Mouse (Mus musculus): Measurements from ENCODE around the gene Polr1b.

Gene Polr1b

DNA sequence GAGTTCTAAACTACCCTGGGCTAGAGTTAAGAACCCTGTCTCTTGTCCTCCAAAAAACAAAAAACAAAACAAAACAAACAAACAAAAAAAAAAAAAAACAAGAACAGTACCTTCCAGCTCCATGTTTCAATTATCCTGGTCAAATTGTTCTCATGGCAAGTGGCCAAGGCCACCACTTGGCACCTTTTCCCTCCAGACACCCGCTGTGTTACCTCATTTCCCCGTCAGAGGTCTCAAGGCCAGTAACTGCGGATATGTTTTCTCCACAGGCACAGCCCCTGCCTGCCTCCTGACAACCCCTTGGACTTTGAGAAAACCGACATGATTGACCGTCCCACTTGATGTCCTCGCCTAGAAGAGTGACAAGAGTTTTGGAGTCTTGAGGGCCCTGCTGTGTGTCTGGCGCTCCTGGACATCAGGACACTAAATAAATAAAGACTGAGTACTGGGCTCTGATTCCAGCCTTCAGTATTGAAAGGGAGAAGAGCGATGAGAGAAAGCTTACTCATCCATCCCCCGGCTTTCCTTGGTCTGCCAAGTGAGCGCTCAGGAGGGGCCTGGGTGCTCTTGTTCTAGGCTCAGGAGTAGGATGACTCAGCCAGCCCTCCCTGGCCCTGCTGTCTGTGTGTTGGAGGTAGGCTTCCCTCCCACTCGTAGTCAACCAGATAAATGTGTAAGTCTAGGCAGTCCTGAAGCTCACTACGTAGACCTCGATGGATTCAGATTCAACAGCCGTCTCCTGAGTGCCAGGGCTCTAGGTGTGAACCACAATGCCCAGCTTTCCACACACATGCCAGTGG, 32.4 kb downstream of the Polr1b start:
- H3K36me3 ChIP-seq (ENCODE audit: control insufficient read depth, insufficient read depth, low read length, poor library complexity, severe bottlenecking): peaks cover 6% of the 10 kb centered on the region
- DNase-seq (ENCODE audit: low read depth, low spot score): no peak
- H3K27me3 ChIP-seq (ENCODE audit: control insufficient read depth, insufficient read depth, low read length, poor library complexity, severe bottlenecking): no peaks in the 10 kb centered on the region

DNA sequence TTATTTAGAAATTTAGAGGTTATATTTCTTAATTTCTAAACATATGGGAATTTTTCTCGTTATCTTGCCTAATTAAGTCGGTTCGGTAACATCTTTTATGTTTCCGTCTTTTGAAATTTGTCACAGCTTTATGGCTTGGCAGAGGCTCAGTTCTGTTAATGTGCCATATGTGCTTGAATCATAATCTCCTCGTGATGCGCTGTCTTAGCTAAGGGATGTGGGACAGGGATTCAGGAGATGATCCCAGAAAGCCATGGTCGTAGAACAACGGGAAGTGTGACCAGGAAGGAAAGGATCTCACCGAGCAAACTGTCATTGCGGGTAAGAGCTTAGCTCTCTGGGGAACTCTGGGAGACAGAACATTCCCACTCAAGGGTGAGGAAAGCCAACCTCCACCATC, 39.1 kb downstream of the Polr1b start:
- Histone ChIP-seq H3K36me3 (ENCODE audit: control insufficient read depth, insufficient read depth, low read length, poor library complexity, severe bottlenecking) (no peaks in the 10 kb centered on the region), H3K27me3 (ENCODE audit: control insufficient read depth, insufficient read depth, low read length, poor library complexity, severe bottlenecking) (no peaks in the 10 kb centered on the region)
- DNase-seq (ENCODE audit: low read depth, low spot score): no peak

DNA sequence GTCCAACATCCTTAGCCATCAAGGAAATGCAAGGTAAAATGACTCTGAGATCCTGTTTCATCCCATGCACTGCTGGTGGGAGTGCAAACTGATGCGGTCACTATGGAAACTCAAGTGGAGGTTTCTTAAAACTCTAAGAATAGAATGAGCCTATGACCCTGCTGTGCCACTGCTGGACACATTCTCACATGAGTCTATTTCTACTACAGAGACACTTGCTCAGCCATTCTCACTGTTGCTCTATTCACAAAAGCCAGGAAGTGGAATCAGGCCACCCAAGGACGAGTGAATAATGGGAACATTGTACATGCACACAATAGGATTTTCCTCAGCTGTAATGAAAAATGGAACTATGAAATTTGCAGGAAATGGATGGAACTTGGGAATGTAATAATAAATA, 48.0 kb downstream of the Polr1b start:
- DNase-seq (ENCODE audit: low read depth, low spot score): no peak
- Histone ChIP-seq H3K27me3 (ENCODE audit: control insufficient read depth, insufficient read depth, low read length, poor library complexity, severe bottlenecking) (no peaks in the 10 kb centered on the region), H3K36me3 (ENCODE audit: control insufficient read depth, insufficient read depth, low read length, poor library complexity, severe bottlenecking) (no peaks in the 10 kb centered on the region)

DNA sequence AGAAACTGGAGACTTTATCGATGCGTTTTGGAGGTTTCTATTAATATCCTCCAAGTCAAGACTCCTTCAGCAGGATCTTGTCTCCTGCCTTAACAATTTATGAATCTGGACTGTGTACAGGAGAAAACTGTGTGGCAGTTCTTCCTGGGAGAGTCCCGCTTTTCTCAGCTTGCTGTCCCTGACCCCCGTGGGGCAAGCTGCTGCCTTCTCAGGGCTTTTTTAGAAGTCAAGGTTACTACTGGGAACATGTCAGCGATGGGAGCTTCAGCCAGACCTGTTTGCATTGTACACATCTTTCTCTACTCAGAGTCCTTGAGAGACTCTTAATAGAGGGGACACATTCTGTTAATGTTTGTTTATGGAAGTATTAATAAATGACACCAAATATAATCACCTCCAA, 49.6 kb downstream of the Polr1b start:
- Histone ChIP-seq H3K36me3 (ENCODE audit: control insufficient read depth, insufficient read depth, low read length, poor library complexity, severe bottlenecking) (no peaks in the 10 kb centered on the region), H3K27me3 (ENCODE audit: control insufficient read depth, insufficient read depth, low read length, poor library complexity, severe bottlenecking) (no peaks in the 10 kb centered on the region)
- DNase-seq (ENCODE audit: low read depth, low spot score): no peak

DNA sequence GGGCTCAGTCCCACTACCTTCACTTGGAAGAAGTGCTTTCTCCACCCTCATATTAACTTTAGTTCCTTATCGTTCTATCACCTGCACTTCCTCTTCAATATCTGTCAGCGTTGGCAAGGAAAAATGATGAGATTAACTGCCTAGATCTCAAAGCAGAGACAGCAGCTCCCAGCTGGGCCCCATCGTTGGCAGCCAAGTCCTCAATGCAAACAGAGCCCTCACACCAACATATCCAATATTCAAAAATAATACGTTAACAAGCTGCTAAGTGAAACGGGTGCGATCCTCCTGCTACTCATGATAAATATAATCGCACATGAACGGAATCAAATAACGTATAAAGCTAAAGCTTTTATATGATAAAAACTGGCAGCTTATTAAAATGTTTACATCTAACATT, 50.3 kb downstream of the Polr1b start:
- no peaks in the 10 kb centered on the region for H3K27me3 ChIP-seq (ENCODE audit: control insufficient read depth, insufficient read depth, low read length, poor library complexity, severe bottlenecking)
- DNase-seq (ENCODE audit: low read depth, low spot score): no peak
- H3K36me3 ChIP-seq (ENCODE audit: control insufficient read depth, insufficient read depth, low read length, poor library complexity, severe bottlenecking): no peaks in the 10 kb centered on the region

GRCm38 (mm10) chr2:129152751-129153150, 52.0 kb downstream of the Polr1b start:
- no peak for DNase-seq (ENCODE audit: low read depth, low spot score)
- Histone ChIP-seq H3K36me3 (ENCODE audit: control insufficient read depth, insufficient read depth, low read length, poor library complexity, severe bottlenecking) (no peaks in the 10 kb centered on the region), H3K27me3 (ENCODE audit: control insufficient read depth, insufficient read depth, low read length, poor library complexity, severe bottlenecking) (no peaks in the 10 kb centered on the region)

GRCm38 (mm10) chr2:129164815-129165214, 64.0 kb downstream of the Polr1b start:
- no peak for DNase-seq (ENCODE audit: low read depth, low spot score)
- Histone ChIP-seq H3K36me3 (ENCODE audit: control insufficient read depth, insufficient read depth, low read length, poor library complexity, severe bottlenecking) (no peaks in the 10 kb centered on the region), H3K27me3 (ENCODE audit: control insufficient read depth, insufficient read depth, low read length, poor library complexity, severe bottlenecking) (no peaks in the 10 kb centered on the region; the same call in 1 of the 2 replicates)

- Histone ChIP-seq H3K27me3 (ENCODE audit: control insufficient read depth, insufficient read depth, low read length, poor library complexity, severe bottlenecking) (no peaks in the 10 kb centered on the region), H3K36me3 (ENCODE audit: control insufficient read depth, insufficient read depth, low read length, poor library complexity, severe bottlenecking) (no peaks in the 10 kb centered on the region)
- no peak for DNase-seq (ENCODE audit: low read depth, low spot score)
Measured at GRCm38 (mm10) chr2:129166466-129167463, 66.0 kb downstream of the Polr1b start.

GRCm38 (mm10) chr2:129173386-129173785, 72.6 kb downstream of the Polr1b start:
- Histone ChIP-seq H3K27me3 (ENCODE audit: control insufficient read depth, insufficient read depth, low read length, poor library complexity, severe bottlenecking) (no peaks in the 10 kb centered on the region), H3K36me3 (ENCODE audit: control insufficient read depth, insufficient read depth, low read length, poor library complexity, severe bottlenecking) (no peaks in the 10 kb centered on the region)
- DNase-seq (ENCODE audit: low read depth, low spot score): no peak

DNA sequence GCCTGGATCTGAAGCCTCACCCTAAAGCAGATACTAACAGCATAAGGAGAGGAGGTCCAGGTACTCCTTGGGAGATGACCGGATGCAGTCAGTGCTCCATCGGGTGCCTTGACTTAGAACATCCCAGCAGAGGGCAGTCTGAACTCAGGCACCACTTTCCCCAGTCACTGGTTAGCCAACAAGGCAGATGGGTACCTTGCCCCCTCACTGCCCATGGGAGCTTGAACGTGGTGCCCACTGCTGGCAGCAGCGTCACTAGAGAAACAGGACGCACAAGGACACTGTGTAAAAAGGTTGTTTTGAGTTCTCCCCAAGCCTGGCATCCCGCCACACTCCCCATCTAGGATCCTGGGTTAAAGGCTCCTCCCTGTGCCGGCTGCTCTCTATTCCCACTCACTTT, 73.7 kb downstream of the Polr1b start:
- H3K36me3 ChIP-seq (ENCODE audit: control insufficient read depth, insufficient read depth, low read length, poor library complexity, severe bottlenecking): no peaks in the 10 kb centered on the region
- no peaks in the 10 kb centered on the region for H3K27me3 ChIP-seq (ENCODE audit: control insufficient read depth, insufficient read depth, low read length, poor library complexity, severe bottlenecking)
- peak; percentile 74 for DNase-seq (ENCODE audit: low read depth, low spot score)

- no peaks in the 10 kb centered on the region for H3K36me3 ChIP-seq (ENCODE audit: control insufficient read depth, insufficient read depth, low read length, poor library complexity, severe bottlenecking)
- no peaks in the 10 kb centered on the region for H3K27me3 ChIP-seq (ENCODE audit: control insufficient read depth, insufficient read depth, low read length, poor library complexity, severe bottlenecking)
- DNase-seq (ENCODE audit: low read depth, low spot score): peak; percentile 53
Measured at GRCm38 (mm10) chr2:129175636-129176035, 74.8 kb downstream of the Polr1b start.

Data from splenic B cell, adult 2 months (primary cell).